Comparison of ENCODE assay signal across 28 mouse cellular contexts in the genomic region with DNA sequence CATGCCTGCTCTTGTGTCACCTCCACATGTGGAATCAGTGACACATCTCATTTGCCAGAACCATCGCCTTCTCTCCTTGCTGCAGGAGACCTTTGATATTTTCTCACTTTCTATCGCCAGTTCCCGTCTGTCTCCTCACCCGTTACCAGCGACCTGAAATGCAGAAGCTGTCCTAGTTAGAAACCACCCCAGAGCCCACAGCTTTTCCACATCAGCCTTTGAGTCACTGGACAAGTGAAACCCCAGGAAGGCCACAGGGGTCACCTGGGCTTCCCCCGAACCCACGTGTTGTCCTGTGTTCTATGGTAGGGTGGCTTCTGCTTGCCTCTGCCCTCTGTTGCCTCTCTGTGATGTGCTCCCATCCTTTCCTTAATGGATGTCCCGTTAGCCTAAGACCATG.
DNase-seq lines count a peak whose midpoint lies in the region; ATAC-seq lines count a peak whose summit lies in the region.
"Had no signal": no experiment of that assay in that cellular context is flagged by ENCODE, and none has a peak within 500 bp of the region (broad histone marks: within the 10 kb centered on the region; RNA-seq: fewer than 3 reads in every experiment).

No protein-coding gene starts in this region.

- intact Hi-C loops in left cerebral cortex, postnatal 14 days (cut with DNase I): loop anchor here (5.0 kb wide), 1 partner anchor 479 kb away; no protein-coding TSS in a partner anchor

- ATAC-seq in common myeloid progenitor, adult 5-6 weeks (replicated peaks; ENCODE audit: low read depth, poor library complexity, severe bottlenecking): peak; percentile 50
- ATAC-seq in monocyte, adult 5-6 weeks (replicated peaks; ENCODE audit: insufficient number of reproducible peaks, low FRiP score, low TSS enrichment, poor library complexity, severe bottlenecking): peak; percentile 53
- ATAC-seq: forebrain, embryonic 14.5 days; hindbrain, postnatal 0 days; intestine, embryonic 16.5 days; midbrain, embryonic 13.5 days; Patski had no signal

- peak; percentile 90 for DNase-seq in heart, adult 11 months
- DNase-seq in heart, adult 9 months (ENCODE audit: low spot score in 2 of 2): no peak
- DNase-seq in lung, postnatal 36 days: peak; percentile 60
- DNase-seq in left cerebral cortex, postnatal 14 days (ENCODE audit: low spot score in 2 of 2): no peak
- DNase-seq in kidney, postnatal 10 days: no peak
- DNase-seq in adrenal gland, postnatal 25 days: no peak
- DNase-seq: adrenal gland, postnatal 10 days; cerebellum, adult 11 months; cerebellum, adult 9-10 months; cerebellum, postnatal 36 days; embryo, embryonic 11 days; gastrocnemius, adult 2 months; gastrocnemius, postnatal 36 days; heart, postnatal 14 days; kidney, adult 9 months; kidney, postnatal 14 days; layer of hippocampus, adult 9-11 months; liver; right cerebral cortex, postnatal 14 days; thymus, adult 18-20 months; thymus, postnatal 25 days had no signal

Comparison
In these comparisons a context has a peak if more than half of its experiments do, and no peak if none do; other contexts are left out.
1. DNase-seq: peak in heart, adult 11 months (single experiment) and lung, postnatal 36 days (single experiment); none in heart, adult 9 months (0 of 2), left cerebral cortex, postnatal 14 days (0 of 2), kidney, postnatal 10 days (single experiment) and adrenal gland, postnatal 25 days (single experiment).